Mouse (Mus musculus): ENCODE measurements around the gene Myt1. TPM values are rescaled to one million over a fixed set of nuclear protein-coding genes. Genes with fewer than 3 reads are reported as not detected.

The Myt1 gene
- total and polyA plus RNA-seq, 2 experiments from 2014 or later: not detected

GRCm38 (mm10) chr2:181863791-181864535 lies 100.8 kb downstream of the Myt1 start, which contains the start of gene Polr3k:
Gene Polr3k (plus strand): TSS chr2:181864337.
- H3K27ac ChIP-seq (ENCODE audit: low read depth): peak within 1 kb of the TSS; percentile 41
- TF ChIP-seq EP300 (IDR thresholded peaks at IDR 0.05; ENCODE audit: low read depth) (no peak), CTCF (IDR thresholded peaks at IDR 0.05; ENCODE audit: low read depth) (no peak)
- ATAC-seq (ENCODE audit: insufficient read depth, low read depth): peak; percentile 100
- H3K4me3 ChIP-seq (ENCODE audit: low read depth, low read length): peak within 1 kb of the TSS; percentile 64
- DNase-seq (ENCODE audit: low spot score): peak; percentile 95
- H3K9ac ChIP-seq (replicated peaks; ENCODE audit: low read depth, low read length): peak within 1 kb of the TSS; percentile 69
- H3K4me1 ChIP-seq (ENCODE audit: control insufficient read depth, insufficient read depth): peaks cover 10% of the 10 kb centered on the region; the same call in 1 of the 2 replicates
- peak within 1 kb of the TSS; percentile 85 for H3K4me2 ChIP-seq (ENCODE audit: low read depth, low read length)
- no peaks in the 10 kb centered on the region for H3K9me3 ChIP-seq (replicated peaks; ENCODE audit: control insufficient read depth, low read length)
- H3K27me3 ChIP-seq (ENCODE audit: control insufficient read depth, insufficient read depth, low read length): no peaks in the 10 kb centered on the region
- under 1% methylated on average over 35 of the region's 35 CpGs for WGBS
- peaks cover 7% of the 10 kb centered on the region for H3K36me3 ChIP-seq (replicated peaks; ENCODE audit: control insufficient read depth, insufficient read depth, low read length)

GRCm38 (mm10) chr2:181864536-181864860 lies 101.4 kb downstream of the Myt1 start:
- ATAC-seq (ENCODE audit: insufficient read depth, low read depth) (no peak; the same call in 1 of the 2 replicates), DNase-seq (ENCODE audit: low spot score) (no peak)
- Histone ChIP-seq H3K4me3 (ENCODE audit: low read depth, low read length) (peak overlapping the region; percentile 64), H3K9ac (replicated peaks; ENCODE audit: low read depth, low read length) (peak overlapping the region; percentile 69), H3K4me2 (ENCODE audit: low read depth, low read length) (peak overlapping the region; percentile 85), H3K36me3 (replicated peaks; ENCODE audit: control insufficient read depth, insufficient read depth, low read length) (peaks cover 12% of the 10 kb centered on the region), H3K27me3 (ENCODE audit: control insufficient read depth, insufficient read depth, low read length) (no peaks in the 10 kb centered on the region), H3K9me3 (replicated peaks; ENCODE audit: control insufficient read depth, low read length) (no peaks in the 10 kb centered on the region), H3K27ac (ENCODE audit: low read depth) (peak overlapping the region; percentile 41), H3K4me1 (ENCODE audit: control insufficient read depth, insufficient read depth) (peaks cover 10% of the 10 kb centered on the region; the same call in 1 of the 2 replicates)
- WGBS: under 1% methylated on average over 22 of the region's 22 CpGs
- TF ChIP-seq CTCF (IDR thresholded peaks at IDR 0.05; ENCODE audit: low read depth) (no peak), EP300 (IDR thresholded peaks at IDR 0.05; ENCODE audit: low read depth) (no peak)

GRCm38 (mm10) chr2:181866931-181867330 lies 103.8 kb downstream of the Myt1 start:
- no peak overlapping the region for H3K4me3 ChIP-seq (ENCODE audit: low read depth, low read length)
- no peaks in the 10 kb centered on the region for H3K9me3 ChIP-seq (replicated peaks; ENCODE audit: control insufficient read depth, low read length)
- ATAC-seq (ENCODE audit: insufficient read depth, low read depth) (no peak), DNase-seq (ENCODE audit: low spot score) (peak; percentile 54)
- 49% methylated on average over 5 of the region's 5 CpGs for WGBS
- no peak overlapping the region for H3K27ac ChIP-seq (ENCODE audit: low read depth)
- peaks cover 10% of the 10 kb centered on the region; the same call in 1 of the 2 replicates for H3K4me1 ChIP-seq (ENCODE audit: control insufficient read depth, insufficient read depth)
- no peaks in the 10 kb centered on the region for H3K27me3 ChIP-seq (ENCODE audit: control insufficient read depth, insufficient read depth, low read length)
- peaks cover 16% of the 10 kb centered on the region for H3K36me3 ChIP-seq (replicated peaks; ENCODE audit: control insufficient read depth, insufficient read depth, low read length)
- TF ChIP-seq CTCF (IDR thresholded peaks at IDR 0.05; ENCODE audit: low read depth) (peak; percentile 86), EP300 (IDR thresholded peaks at IDR 0.05; ENCODE audit: low read depth) (no peak)
- no peak overlapping the region for H3K4me2 ChIP-seq (ENCODE audit: low read depth, low read length)
- H3K9ac ChIP-seq (replicated peaks; ENCODE audit: low read depth, low read length): no peak overlapping the region

GRCm38 (mm10) chr2:181871039-181871438 lies 107.9 kb downstream of the Myt1 start:
- H3K36me3 ChIP-seq (replicated peaks; ENCODE audit: control insufficient read depth, insufficient read depth, low read length): peaks cover 16% of the 10 kb centered on the region
- no peaks in the 10 kb centered on the region for H3K9me3 ChIP-seq (replicated peaks; ENCODE audit: control insufficient read depth, low read length)
- no peak overlapping the region for H3K4me2 ChIP-seq (ENCODE audit: low read depth, low read length)
- H3K27ac ChIP-seq (ENCODE audit: low read depth): no peak overlapping the region
- ATAC-seq (ENCODE audit: insufficient read depth, low read depth) (no peak), DNase-seq (ENCODE audit: low spot score) (no peak)
- H3K9ac ChIP-seq (replicated peaks; ENCODE audit: low read depth, low read length): no peak overlapping the region
- TF ChIP-seq EP300 (IDR thresholded peaks at IDR 0.05; ENCODE audit: low read depth) (no peak), CTCF (IDR thresholded peaks at IDR 0.05; ENCODE audit: low read depth) (no peak)
- no peaks in the 10 kb centered on the region for H3K4me1 ChIP-seq (ENCODE audit: control insufficient read depth, insufficient read depth)
- no peak overlapping the region for H3K4me3 ChIP-seq (ENCODE audit: low read depth, low read length)
- no peaks in the 10 kb centered on the region for H3K27me3 ChIP-seq (ENCODE audit: control insufficient read depth, insufficient read depth, low read length)
- 92% methylated on average over 2 of the region's 2 CpGs for WGBS

Other genes with a start within 250 kb of the Myt1 start
- 146 and 190 TPM in 2 replicates for gene Dnajc5, start 242.8 kb upstream of the Myt1 start, total RNA-seq (2014; rRNA removed; ENCODE audit: low replicate concordance)
- gene Dnajc5, start 242.8 kb upstream of the Myt1 start, polyA plus RNA-seq (2015; fragmentation: Nextera tagmentation; extraction: Ambion mirVana): 60.0 and 72.6 TPM in 2 replicates
- gene Uckl1, start 178.4 kb upstream of the Myt1 start, total RNA-seq (2014; rRNA removed; ENCODE audit: low replicate concordance): 80.0 and 156 TPM in 2 replicates
- gene Uckl1, start 178.4 kb upstream of the Myt1 start, polyA plus RNA-seq (2015; fragmentation: Nextera tagmentation; extraction: Ambion mirVana): 59.3 and 61.5 TPM in 2 replicates
- 18.5 and 23.4 TPM in 2 replicates for gene Prpf6, start 171.5 kb upstream of the Myt1 start, total RNA-seq (2014; rRNA removed; ENCODE audit: low replicate concordance)
- 30.7 and 31.8 TPM in 2 replicates for gene Prpf6, start 171.5 kb upstream of the Myt1 start, polyA plus RNA-seq (2015; fragmentation: Nextera tagmentation; extraction: Ambion mirVana)
- gene Zfp512b, start 170.5 kb upstream of the Myt1 start, total RNA-seq (2014; rRNA removed; ENCODE audit: low replicate concordance): 14.5 and 17.6 TPM in 2 replicates
- gene Zfp512b, start 170.5 kb upstream of the Myt1 start, polyA plus RNA-seq (2015; fragmentation: Nextera tagmentation; extraction: Ambion mirVana): 13.3 and 16.2 TPM in 2 replicates
- 3.6 and 8.0 TPM in 2 replicates for gene Samd10, start 164.1 kb upstream of the Myt1 start, total RNA-seq (2014; rRNA removed; ENCODE audit: low replicate concordance)
- 6.9 and 7.7 TPM in 2 replicates for gene Samd10, start 164.1 kb upstream of the Myt1 start, polyA plus RNA-seq (2015; fragmentation: Nextera tagmentation; extraction: Ambion mirVana)
- gene Gm29797, start 106.3 kb upstream of the Myt1 start, total RNA-seq (2014; rRNA removed; ENCODE audit: low replicate concordance): not detected in 2 replicates
- not detected in 2 replicates for gene Gm29797, start 106.3 kb upstream of the Myt1 start, polyA plus RNA-seq (2015; fragmentation: Nextera tagmentation; extraction: Ambion mirVana)
- gene Sox18, start 91.7 kb upstream of the Myt1 start, total RNA-seq (2014; rRNA removed; ENCODE audit: low replicate concordance): 31.8 and 69.4 TPM in 2 replicates
- gene Sox18, start 91.7 kb upstream of the Myt1 start, polyA plus RNA-seq (2015; fragmentation: Nextera tagmentation; extraction: Ambion mirVana): 53.1 and 54.5 TPM in 2 replicates
- 19.6 and 21.9 TPM in 2 replicates for gene Tcea2, start 83.0 kb upstream of the Myt1 start, total RNA-seq (2014; rRNA removed; ENCODE audit: low replicate concordance)
- gene Tcea2, start 83.0 kb upstream of the Myt1 start, polyA plus RNA-seq (2015; fragmentation: Nextera tagmentation; extraction: Ambion mirVana): 15.2 and 16.2 TPM in 2 replicates
- 12.4 and 72.1 TPM in 2 replicates for gene Rgs19, start 69.4 kb upstream of the Myt1 start, total RNA-seq (2014; rRNA removed; ENCODE audit: low replicate concordance)
- gene Rgs19, start 69.4 kb upstream of the Myt1 start, polyA plus RNA-seq (2015; fragmentation: Nextera tagmentation; extraction: Ambion mirVana): 13.2 and 16.4 TPM in 2 replicates
- not detected in 2 replicates for gene Lkaaear1, start 64.9 kb upstream of the Myt1 start, total RNA-seq (2014; rRNA removed; ENCODE audit: low replicate concordance)
- gene Lkaaear1, start 64.9 kb upstream of the Myt1 start, polyA plus RNA-seq (2015; fragmentation: Nextera tagmentation; extraction: Ambion mirVana): not detected in 2 replicates
- 0.77 and 8.1 TPM in 2 replicates for gene Oprl1, start 48.3 kb upstream of the Myt1 start, total RNA-seq (2014; rRNA removed; ENCODE audit: low replicate concordance)
- gene Oprl1, start 48.3 kb upstream of the Myt1 start, polyA plus RNA-seq (2015; fragmentation: Nextera tagmentation; extraction: Ambion mirVana): 0.19 and 0.36 TPM in 2 replicates
- 18.3 and 40.2 TPM in 2 replicates for gene Pcmtd2, start 74.5 kb downstream of the Myt1 start, total RNA-seq (2014; rRNA removed; ENCODE audit: low replicate concordance)
- gene Pcmtd2, start 74.5 kb downstream of the Myt1 start, polyA plus RNA-seq (2015; fragmentation: Nextera tagmentation; extraction: Ambion mirVana): 28.9 and 34.7 TPM in 2 replicates
- 9.3 and 15.3 TPM in 2 replicates for gene Polr3k, start 101.0 kb downstream of the Myt1 start, total RNA-seq (2014; rRNA removed; ENCODE audit: low replicate concordance)
- gene Polr3k, start 101.0 kb downstream of the Myt1 start, polyA plus RNA-seq (2015; fragmentation: Nextera tagmentation; extraction: Ambion mirVana): 25.4 and 28.6 TPM in 2 replicates
- gene Gm14496, start 227.8 kb downstream of the Myt1 start, total RNA-seq (2014; rRNA removed; ENCODE audit: low replicate concordance): not detected in 2 replicates
- not detected in 2 replicates for gene Gm14496, start 227.8 kb downstream of the Myt1 start, polyA plus RNA-seq (2015; fragmentation: Nextera tagmentation; extraction: Ambion mirVana)

Data from heart, postnatal 0 days (tissue).